Comparison of ENCODE assay signal across 19 mouse cellular contexts in genomic region chr13:35463850-35464249, GRCm38 (mm10).
A peak's percentile ranks its signal among the peaks of the same experiment; 100 is the strongest.
DNase-seq lines count a peak whose midpoint lies in the region; ATAC-seq and TF ChIP-seq lines count a peak whose summit lies in the region.
"Had no signal": no experiment of that assay in that cellular context is flagged by ENCODE, and none has a peak within 500 bp of the region (broad histone marks: within the 10 kb centered on the region; RNA-seq: fewer than 3 reads in every experiment).

No protein-coding gene starts in this region.

- no peak overlapping the region for H3K4me3 ChIP-seq in lung, embryonic 16.5 days (ENCODE audit: low read length)
- H3K4me3 ChIP-seq in heart, postnatal 0 days (ENCODE audit: low read depth, low read length), result no peak overlapping the region
- H3K4me3 ChIP-seq: forebrain, embryonic 10.5 days; hindbrain, embryonic 12.5 days; liver, embryonic 12.5 days; megakaryocyte, embryonic 14.5 days had no signal

- H3K4me1 ChIP-seq in lung, embryonic 16.5 days (replicated peaks; ENCODE audit: control insufficient read depth, insufficient read depth, low read length), result peaks cover 12% of the 10 kb centered on the region
- H3K4me1 ChIP-seq in heart, postnatal 0 days (ENCODE audit: control insufficient read depth, insufficient read depth), result no peaks in the 10 kb centered on the region
- H3K4me1 ChIP-seq: forebrain, embryonic 10.5 days; hindbrain, embryonic 12.5 days; liver, embryonic 12.5 days; megakaryocyte, embryonic 14.5 days had no signal

- no peak for TF ChIP-seq EP300 in heart, postnatal 0 days (IDR thresholded peaks at IDR 0.05; ENCODE audit: low read depth)

- 0 out of 2 replicates have a peak, but pooled peaks have one; percentile 12 for ATAC-seq in lung, embryonic 16.5 days (ENCODE audit: low read depth)
- ATAC-seq in heart, postnatal 0 days (ENCODE audit: insufficient read depth, low read depth), result peak; percentile 55
- ATAC-seq: activated CD4-positive, CD25-positive, alpha-beta regulatory T cell, adult 4 months; inflammation-experienced regulatory T-cells, adult 6 months; liver, embryonic 12.5 days; midbrain, embryonic 16.5 days; Patski had no signal

- no peak for TF ChIP-seq CTCF in heart, postnatal 0 days (IDR thresholded peaks at IDR 0.05; ENCODE audit: low read depth)

- no peaks in the 10 kb centered on the region for H3K27me3 ChIP-seq in lung, embryonic 16.5 days (ENCODE audit: control insufficient read depth, insufficient read depth, low read depth, low read length)
- no peaks in the 10 kb centered on the region for H3K27me3 ChIP-seq in heart, postnatal 0 days (ENCODE audit: control insufficient read depth, insufficient read depth, low read length)
- H3K27me3 ChIP-seq: hindbrain, embryonic 12.5 days; liver, embryonic 12.5 days; megakaryocyte, embryonic 14.5 days; Patski had no signal

- no peaks in the 10 kb centered on the region for H3K9me3 ChIP-seq in lung, embryonic 16.5 days (ENCODE audit: control insufficient read depth, low read length)
- no peaks in the 10 kb centered on the region for H3K9me3 ChIP-seq in heart, postnatal 0 days (replicated peaks; ENCODE audit: control insufficient read depth, low read length)
- H3K9me3 ChIP-seq: forebrain, embryonic 10.5 days; hindbrain, embryonic 12.5 days; liver, embryonic 12.5 days had no signal

- no peak overlapping the region for H3K4me2 ChIP-seq in lung, embryonic 16.5 days (ENCODE audit: low read depth, low read length)
- H3K4me2 ChIP-seq in heart, postnatal 0 days (ENCODE audit: low read depth, low read length), result no peak overlapping the region
- H3K4me2 ChIP-seq: hindbrain, embryonic 12.5 days; liver, embryonic 12.5 days; lung, embryonic 14.5 days had no signal

- no peaks in the 10 kb centered on the region for H3K36me3 ChIP-seq in lung, embryonic 16.5 days (ENCODE audit: control insufficient read depth, insufficient read depth, low read length)
- no peaks in the 10 kb centered on the region for H3K36me3 ChIP-seq in heart, postnatal 0 days (replicated peaks; ENCODE audit: control insufficient read depth, insufficient read depth, low read length)
- H3K36me3 ChIP-seq: forebrain, embryonic 10.5 days; hindbrain, embryonic 12.5 days; liver, embryonic 12.5 days had no signal

- H3K27ac ChIP-seq in lung, embryonic 16.5 days (ENCODE audit: low read length), result no peak overlapping the region
- peak overlapping the region; percentile 35; the same call in 1 of the 2 replicates for H3K27ac ChIP-seq in heart, postnatal 0 days (ENCODE audit: low read depth)
- H3K27ac ChIP-seq: forebrain, embryonic 10.5 days; hindbrain, embryonic 12.5 days; liver, embryonic 12.5 days had no signal

- WGBS in lung, embryonic 16.5 days, result 60% methylated on average over 2 of the region's 2 CpGs
- 49% methylated on average over 2 of the region's 2 CpGs for WGBS in heart, postnatal 0 days

- DNase-seq in adrenal gland, postnatal 14 days, result peak; percentile 36
- no peak for DNase-seq in adrenal gland, adult 8-10 months
- DNase-seq in lung, postnatal 4 days, result no peak
- peak; percentile 21 for DNase-seq in heart, postnatal 0 days (ENCODE audit: low spot score)
- no peak for DNase-seq in layer of hippocampus, postnatal 14 days (ENCODE audit: low spot score in 2 of 2)
- no peak for DNase-seq in urinary bladder, postnatal 10 days (ENCODE audit: low spot score)
- no peak for DNase-seq in B cell, adult 2 months
- DNase-seq: gastrocnemius, postnatal 36 days; lung, embryonic 14.5 days; right cerebral cortex, adult 18-20 months had no signal

- H3K9ac ChIP-seq in lung, embryonic 16.5 days (ENCODE audit: low read length), result no peak overlapping the region
- no peak overlapping the region for H3K9ac ChIP-seq in heart, postnatal 0 days (replicated peaks; ENCODE audit: low read depth, low read length)
- H3K9ac ChIP-seq: hindbrain, embryonic 12.5 days; liver, embryonic 12.5 days; lung, embryonic 14.5 days had no signal

Comparison
In these comparisons a context has a peak if more than half of its experiments do, and no peak if none do; other contexts are left out.
1. DNase-seq: peak in adrenal gland, postnatal 14 days (single experiment) and heart, postnatal 0 days (single experiment); none in adrenal gland, adult 8-10 months (single experiment), lung, postnatal 4 days (0 of 2), layer of hippocampus, postnatal 14 days (0 of 2), urinary bladder, postnatal 10 days (single experiment) and B cell, adult 2 months (0 of 2).